Mouse (Mus musculus) C2C12 (cell line): ENCODE results near the gene Gm9833. TPM values are rescaled to one million over a fixed set of nuclear protein-coding genes. Genes with fewer than 3 reads are reported as not detected.

ENCODE experiments used
- H3K27me3 ChIP-seq: one replicate; pipeline ENCODE4 v1.6.1; 2011; ENCODE audit not compliant: control insufficient read depth, insufficient read depth, insufficient read length
- H3K36me3 ChIP-seq: one replicate; pipeline ENCODE4 v1.6.1; 2011; ENCODE audit not compliant: control insufficient read depth, insufficient read depth
- H3K4me3 ChIP-seq: one replicate; pipeline ENCODE4 v1.5.1; 2011; ENCODE audit warnings: mild to moderate bottlenecking, control low read depth; ENCODE audit not compliant: poor library complexity, insufficient read depth, severe bottlenecking
- H3K79me2 ChIP-seq: one replicate; pipeline ENCODE4 v1.6.1; 2011; ENCODE audit not compliant: control insufficient read depth, insufficient read depth
- H3K79me3 ChIP-seq: one replicate; pipeline ENCODE4 v1.6.1; 2011; ENCODE audit warnings: low read depth, control low read depth
- H3ac ChIP-seq: one replicate; pipeline ENCODE3; 2011; ENCODE audit warnings: low read depth; ENCODE audit not compliant: control insufficient read depth, insufficient read length
- CEBPB ChIP-seq: IDR thresholded peaks from one replicate; pipeline ENCODE4 v1.6.1; 2011; ENCODE audit warnings: low read depth, mild to moderate bottlenecking, control low read depth, moderate library complexity
- CTCF ChIP-seq: IDR thresholded peaks from one replicate; pipeline ENCODE4 v1.5.1; 2011; ENCODE audit not compliant: control insufficient read depth, insufficient read depth, insufficient read length
- FOSL1 ChIP-seq: IDR thresholded peaks from one replicate; pipeline ENCODE4 v1.8.0; 2011; ENCODE audit warnings: mild to moderate bottlenecking, low read length; ENCODE audit not compliant: poor library complexity, insufficient read depth, severe bottlenecking
- MAX ChIP-seq: IDR thresholded peaks from one replicate; pipeline ENCODE4 v1.6.1; 2011; ENCODE audit warnings: mild to moderate bottlenecking, control low read depth
- MYOD1 ChIP-seq: IDR thresholded peaks from one replicate; pipeline ENCODE4 v1.6.1; 2011; ENCODE audit warnings: low read depth; ENCODE audit not compliant: control insufficient read depth, insufficient read length
- MYOG ChIP-seq: IDR thresholded peaks from one replicate; pipeline ENCODE4 v1.6.1; 2011; ENCODE audit not compliant: control insufficient read depth, insufficient read length; ENCODE audit errors: extremely low read depth
- USF1 ChIP-seq: IDR thresholded peaks from one replicate; pipeline ENCODE4 v1.6.1; 2011; ENCODE audit warnings: low read depth, mild to moderate bottlenecking, control low read depth, moderate library complexity
- polyA plus RNA-seq: library from polyadenylated mRNA; unstranded; fragments of >200 nt; fragmentation: generic; extraction: Trizol; gene quantifications from one replicate; pipeline ENCODE4 v1.2.1, GENCODE M21; 2012; ENCODE audit warnings: missing spikeins

Gene Gm9833
- polyA plus RNA-seq, 1 experiment = 5.6 TPM

- H3K27me3 ChIP-seq = no peaks in the 10 kb centered on the region
Observed at GRCm38 (mm10) chr3:10091616-10092140, 3.8 kb downstream of the Gm9833 start.

GRCm38 (mm10) chr3:10092499-10092898 is 4.6 kb downstream of the Gm9833 start:
- Histone ChIP-seq H3K27me3 (no peaks in the 10 kb centered on the region), H3K79me2 (no peaks in the 10 kb centered on the region), H3ac (no peak overlapping the region), H3K36me3 (no peaks in the 10 kb centered on the region), H3K4me3 (no peak overlapping the region), H3K79me3 (no peaks in the 10 kb centered on the region)
- TF ChIP-seq CTCF (no peak), CEBPB (no peak), MYOG (no peak), MYOD1 (no peak), FOSL1 (no peak), USF1 (no peak), MAX (no peak)

More at GRCm38 (mm10) chr3:10091616-10092140, 3.8 kb downstream of the Gm9833 start:
- H3K79me3 ChIP-seq = no peaks in the 10 kb centered on the region
- no peak overlapping the region for H3ac ChIP-seq
- no peak overlapping the region for H3K4me3 ChIP-seq
- no peaks in the 10 kb centered on the region for H3K36me3 ChIP-seq
- no peaks in the 10 kb centered on the region for H3K79me2 ChIP-seq
- TF ChIP-seq CEBPB (no peak), MYOG (no peak), FOSL1 (no peak), MYOD1 (no peak), USF1 (no peak), CTCF (no peak), MAX (no peak)

GRCm38 (mm10) chr3:10092914-10093313 is 5.0 kb downstream of the Gm9833 start:
- no peaks in the 10 kb centered on the region for H3K79me3 ChIP-seq
- H3K27me3 ChIP-seq = peaks cover 3% of the 10 kb centered on the region
- no peak overlapping the region for H3ac ChIP-seq
- TF ChIP-seq MYOD1 = no peak
- TF ChIP-seq MAX = no peak
- no peak for TF ChIP-seq CEBPB
- TF ChIP-seq CTCF = no peak
- no peak for TF ChIP-seq FOSL1
- no peak for TF ChIP-seq USF1
- no peak for TF ChIP-seq MYOG
- no peaks in the 10 kb centered on the region for H3K79me2 ChIP-seq
- H3K36me3 ChIP-seq = no peaks in the 10 kb centered on the region
- H3K4me3 ChIP-seq = no peak overlapping the region

- TF ChIP-seq CTCF (no peak), MYOD1 (no peak), CEBPB (no peak), FOSL1 (no peak), USF1 (no peak), MAX (no peak), MYOG (no peak)
- Histone ChIP-seq H3K79me3 (no peaks in the 10 kb centered on the region), H3K79me2 (no peaks in the 10 kb centered on the region), H3K27me3 (peaks cover 3% of the 10 kb centered on the region), H3ac (no peak overlapping the region), H3K4me3 (no peak overlapping the region), H3K36me3 (no peaks in the 10 kb centered on the region)
Observed at GRCm38 (mm10) chr3:10095076-10095622, 7.2 kb downstream of the Gm9833 start.

- Histone ChIP-seq H3K79me2 (no peaks in the 10 kb centered on the region), H3K36me3 (no peaks in the 10 kb centered on the region), H3K27me3 (peaks cover 3% of the 10 kb centered on the region), H3K4me3 (no peak overlapping the region), H3K79me3 (no peaks in the 10 kb centered on the region), H3ac (no peak overlapping the region)
- TF ChIP-seq MYOG = no peak
- TF ChIP-seq CTCF = no peak
- no peak for TF ChIP-seq MYOD1
- TF ChIP-seq MAX = no peak
- no peak for TF ChIP-seq CEBPB
- TF ChIP-seq FOSL1 = no peak
- TF ChIP-seq USF1 = no peak
Observed at GRCm38 (mm10) chr3:10099756-10100155, 11.8 kb downstream of the Gm9833 start.

- Histone ChIP-seq H3K79me3 (no peaks in the 10 kb centered on the region), H3K36me3 (no peaks in the 10 kb centered on the region)
Observed at GRCm38 (mm10) chr3:10111570-10111969, 23.7 kb downstream of the Gm9833 start.

More at GRCm38 (mm10) chr3:10111570-10111969, 23.7 kb downstream of the Gm9833 start:
- Histone ChIP-seq H3K27me3 (no peaks in the 10 kb centered on the region), H3K79me2 (no peaks in the 10 kb centered on the region), H3ac (no peak overlapping the region), H3K4me3 (no peak overlapping the region)
- TF ChIP-seq MYOG (no peak), CEBPB (no peak), FOSL1 (no peak), CTCF (no peak), MYOD1 (no peak), MAX (no peak), USF1 (no peak)
